In genomic region chr15:101472952-101473528, GRCm38 (mm10) we compare ENCODE assay signal across 12 mouse cellular contexts. TPM values are rescaled to one million over a fixed set of nuclear protein-coding genes. Genes with fewer than 3 reads are reported as not detected.
A peak's percentile ranks its signal among the peaks of the same experiment; 100 is the strongest.
DNase-seq lines count a peak whose midpoint lies in the region; ATAC-seq and TF ChIP-seq lines count a peak whose summit lies in the region.
"Had no signal": no experiment of that assay in that cellular context is flagged by ENCODE, and none has a peak within 500 bp of the region (broad histone marks: within the 10 kb centered on the region; RNA-seq: fewer than 3 reads in every experiment).

TSS of gene Krt86 (plus strand) at chr15:101473478.

- H3K4me3 ChIP-seq in midbrain, embryonic 11.5 days (ENCODE audit: low read depth, low read length): no peak within 1 kb of the TSS
- no peak within 1 kb of the TSS for H3K4me3 ChIP-seq in midbrain, embryonic 13.5 days (replicated peaks)
- no peak within 1 kb of the TSS for H3K4me3 ChIP-seq in forebrain, postnatal 0 days (ENCODE audit: low read depth, low read length)

- H3K27me3 ChIP-seq in midbrain, embryonic 11.5 days (ENCODE audit: control insufficient read depth, insufficient read depth, low read length): no peaks in the 10 kb centered on the region
- H3K27me3 ChIP-seq in midbrain, embryonic 13.5 days: peaks cover 10% of the 10 kb centered on the region; the same call in 1 of the 2 replicates
- no peaks in the 10 kb centered on the region for H3K27me3 ChIP-seq in forebrain, postnatal 0 days (ENCODE audit: insufficient read depth, low read length)

- 38% methylated on average over 10 of the region's 10 CpGs for whole genome bisulfite sequencing in midbrain, embryonic 11.5 days
- WGBS in midbrain, embryonic 13.5 days: 43% methylated on average over 10 of the region's 10 CpGs
- 36% methylated on average over 10 of the region's 10 CpGs for WGBS in forebrain, postnatal 0 days

- H3K27ac ChIP-seq in midbrain, embryonic 11.5 days (ENCODE audit: low read depth, low read length): no peak within 1 kb of the TSS
- H3K27ac ChIP-seq in midbrain, embryonic 13.5 days: no peak within 1 kb of the TSS
- H3K27ac ChIP-seq in forebrain, postnatal 0 days (ENCODE audit: low read depth, low read length): no peak within 1 kb of the TSS

- no peaks in the 10 kb centered on the region for H3K4me1 ChIP-seq in midbrain, embryonic 11.5 days (ENCODE audit: control insufficient read depth, insufficient read depth, low read length)
- H3K4me1 ChIP-seq in midbrain, embryonic 13.5 days (replicated peaks): no peaks in the 10 kb centered on the region
- no peaks in the 10 kb centered on the region for H3K4me1 ChIP-seq in forebrain, postnatal 0 days (ENCODE audit: insufficient read depth)

- peak; percentile 88 for DNase-seq in midbrain, embryonic 11.5 days (ENCODE audit: low spot score, missing footprints)
- peak; percentile 70 for DNase-seq in R1 (ENCODE audit: low read depth, low spot score)
- no peak for DNase-seq in spleen, postnatal 36 days (ENCODE audit: low spot score in 2 of 2)
- no peak for DNase-seq in forebrain, postnatal 0 days
- no peak for DNase-seq in frontal cortex, adult 2 months (ENCODE audit: extremely low spot score in 1 of 2, low spot score in 1 of 2)
- DNase-seq: thymus, postnatal 14 days had no signal

- no peak within 1 kb of the TSS for H3K4me2 ChIP-seq in midbrain, embryonic 11.5 days
- no peak within 1 kb of the TSS for H3K4me2 ChIP-seq in midbrain, embryonic 13.5 days (replicated peaks)
- no peak within 1 kb of the TSS for H3K4me2 ChIP-seq in forebrain, postnatal 0 days (ENCODE audit: low read depth)

- no peak for TF ChIP-seq CTCF in forebrain, postnatal 0 days (IDR thresholded peaks at IDR 0.05; ENCODE audit: low read depth)

- ATAC-seq in midbrain, embryonic 11.5 days (ENCODE audit: low FRiP score): no peak
- no peak for ATAC-seq in midbrain, embryonic 13.5 days
- ATAC-seq in common myeloid progenitor, adult 5-6 weeks (replicated peaks; ENCODE audit: low read depth, poor library complexity, severe bottlenecking): peak; percentile 84
- peak; percentile 71 for ATAC-seq in megakaryocyte progenitor cell, adult 5-6 weeks (replicated peaks; ENCODE audit: poor library complexity)
- no peak for ATAC-seq in forebrain, postnatal 0 days

- H3K9me3 ChIP-seq in midbrain, embryonic 11.5 days (ENCODE audit: control insufficient read depth, low read length): no peaks in the 10 kb centered on the region
- no peaks in the 10 kb centered on the region for H3K9me3 ChIP-seq in midbrain, embryonic 13.5 days
- H3K9me3 ChIP-seq in forebrain, postnatal 0 days (ENCODE audit: low read length): no peaks in the 10 kb centered on the region

- no peak within 1 kb of the TSS for H3K9ac ChIP-seq in midbrain, embryonic 11.5 days (ENCODE audit: low read length)
- no peak within 1 kb of the TSS for H3K9ac ChIP-seq in midbrain, embryonic 13.5 days (replicated peaks)
- H3K9ac ChIP-seq in forebrain, postnatal 0 days: no peak within 1 kb of the TSS

- H3K36me3 ChIP-seq in midbrain, embryonic 11.5 days (ENCODE audit: control insufficient read depth, insufficient read depth, low read length): no peaks in the 10 kb centered on the region
- H3K36me3 ChIP-seq in midbrain, embryonic 13.5 days: no peaks in the 10 kb centered on the region
- no peaks in the 10 kb centered on the region for H3K36me3 ChIP-seq in forebrain, postnatal 0 days (ENCODE audit: insufficient read depth)

RNA-seq across cellular contexts. Expression of gene Krt86, which starts in this region (rescaled TPM):
- polyA plus RNA-seq in midbrain, embryonic 11.5 days (2014; fragmentation: Nextera tagmentation; extraction: Ambion mirVana): not detected in 2 replicates
- polyA plus RNA-seq in midbrain, embryonic 13.5 days (2015; fragmentation: Nextera tagmentation; extraction: Ambion mirVana): not detected in 2 replicates
- not detected in 2 replicates for total RNA-seq in common myeloid progenitor, adult 5-6 weeks (2017)
- total RNA-seq in megakaryocyte progenitor cell, adult 5-6 weeks (2015): not detected in 2 replicates
- not detected in 2 replicates for total RNA-seq in megakaryocyte progenitor cell, adult 5-6 weeks (2017)
- 0.14 TPM in 1 of 2 replicates, not detected in the other for total RNA-seq in forebrain, postnatal 0 days (2014; rRNA removed)
- polyA plus RNA-seq in forebrain, postnatal 0 days (2015; fragmentation: Nextera tagmentation; extraction: Ambion mirVana): 0.11 and 0.19 TPM in 2 replicates
- polyA plus RNA-seq in frontal cortex, adult 2 months (2012; rRNA removed): 0.10 TPM in 1 of 2 replicates, not detected in the other
- total RNA-seq: gastrocnemius, adult 8-10 months; left cerebral cortex, postnatal 36 days had no signal
- polyA plus RNA-seq: brain, embryonic 14.5 days had no signal

Comparison
In these comparisons a context has a peak if more than half of its experiments do, and no peak if none do; other contexts are left out.
1. Peak in DNase-seq in midbrain, embryonic 11.5 days; RNA of the gene not detected or under 1 TPM.
2. Peak in ATAC-seq in common myeloid progenitor, adult 5-6 weeks; RNA of the gene not detected or under 1 TPM.
3. Peak in ATAC-seq in megakaryocyte progenitor cell, adult 5-6 weeks; RNA of the gene not detected or under 1 TPM.